Mouse (Mus musculus) CD4-positive helper T cell, adult 2 months (primary cell): ENCODE measurements around the gene Mrps24.

Experiments
- DNase-seq: peaks from one replicate; pipeline ENCODE4 v3.0.0-alpha.2; 2012; ENCODE audit warnings: low read depth, missing footprints, low spot score

Mrps24 gene

GRCm38 (mm10) chr11:5706874-5707529, 8.5 kb downstream of the Mrps24 start:
- no peak for DNase-seq

GRCm38 (mm10) chr11:5705972-5706371, 9.5 kb downstream of the Mrps24 start:
- DNase-seq: no peak

GRCm38 (mm10) chr11:5703341-5703740, 12.1 kb downstream of the Mrps24 start:
- no peak for DNase-seq

GRCm38 (mm10) chr11:5702957-5703332, 12.5 kb downstream of the Mrps24 start:
- DNase-seq: no peak

GRCm38 (mm10) chr11:5702271-5702956, 13.1 kb downstream of the Mrps24 start:
- DNase-seq: no peak

- no peak for DNase-seq
Observed at GRCm38 (mm10) chr11:5701821-5702220, 13.7 kb downstream of the Mrps24 start.

GRCm38 (mm10) chr11:5701300-5701699, 14.2 kb downstream of the Mrps24 start:
- DNase-seq: no peak

- no peak for DNase-seq
Observed at GRCm38 (mm10) chr11:5700808-5701207, 14.7 kb downstream of the Mrps24 start.

- DNase-seq: no peak
Observed at GRCm38 (mm10) chr11:5691775-5692174, 23.7 kb downstream of the Mrps24 start.

GRCm38 (mm10) chr11:5684283-5684682, 31.2 kb downstream of the Mrps24 start:
- DNase-seq: no peak

GRCm38 (mm10) chr11:5682541-5682940, 32.9 kb downstream of the Mrps24 start:
- no peak for DNase-seq
